10 mouse cellular contexts compared by ENCODE assay signal in the genomic region with DNA sequence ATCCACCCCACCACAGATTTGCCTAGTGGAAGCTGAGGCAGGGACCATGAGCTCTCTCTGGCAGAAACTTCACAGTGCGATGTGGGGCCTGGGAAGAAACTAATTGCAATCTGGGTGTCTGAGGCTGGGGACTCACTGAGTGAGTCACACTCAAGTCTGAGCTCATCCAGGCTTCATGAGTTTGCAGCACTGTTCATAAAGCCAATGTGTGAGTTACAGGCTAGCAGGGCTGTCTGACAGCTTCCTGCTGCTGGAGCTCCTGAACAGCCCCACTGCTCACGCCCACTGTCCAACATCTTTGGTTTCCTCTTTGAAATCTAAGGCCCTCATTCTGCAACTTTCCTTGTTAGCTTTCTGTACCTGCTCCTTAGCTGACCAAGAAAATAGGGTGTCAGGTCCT.
"Had no signal": no experiment of that assay in that cellular context is flagged by ENCODE, and none has a peak within 500 bp of the region (broad histone marks: within the 10 kb centered on the region; RNA-seq: fewer than 3 reads in every experiment).

No protein-coding gene starts in this region.

- ATAC-seq: hindbrain, embryonic 16.5 days; liver, embryonic 12.5 days; midbrain, embryonic 13.5 days had no signal

- H3K4me2 ChIP-seq: limb, embryonic 15.5 days; liver, embryonic 12.5 days; midbrain, embryonic 13.5 days; neural tube, embryonic 15.5 days had no signal

- H3K27me3 ChIP-seq: limb, embryonic 15.5 days; liver, embryonic 12.5 days; midbrain, embryonic 13.5 days; neural tube, embryonic 15.5 days had no signal

- H3K9me3 ChIP-seq: limb, embryonic 15.5 days; liver, embryonic 12.5 days; midbrain, embryonic 13.5 days; neural tube, embryonic 15.5 days had no signal

- H3K4me3 ChIP-seq: limb, embryonic 15.5 days; liver, embryonic 12.5 days; midbrain, embryonic 13.5 days; neural tube, embryonic 15.5 days had no signal

- H3K27ac ChIP-seq: limb, embryonic 15.5 days; liver, embryonic 12.5 days; midbrain, embryonic 13.5 days; neural tube, embryonic 15.5 days had no signal

- DNase-seq: kidney, adult 2 months; kidney, postnatal 25 days; layer of hippocampus, adult 9-11 months; layer of hippocampus, postnatal 36 days; thymus, postnatal 4 days had no signal

- H3K4me1 ChIP-seq: limb, embryonic 15.5 days; liver, embryonic 12.5 days; midbrain, embryonic 13.5 days; neural tube, embryonic 15.5 days had no signal

- H3K9ac ChIP-seq: limb, embryonic 15.5 days; liver, embryonic 12.5 days; midbrain, embryonic 13.5 days; neural tube, embryonic 15.5 days had no signal

- H3K36me3 ChIP-seq: limb, embryonic 15.5 days; liver, embryonic 12.5 days; midbrain, embryonic 13.5 days; neural tube, embryonic 15.5 days had no signal
